Mouse (Mus musculus): ENCODE results near the gene Slc5a10.
A peak's percentile ranks its signal among the peaks of the same experiment; 100 is the strongest.

Gene Slc5a10

DNA sequence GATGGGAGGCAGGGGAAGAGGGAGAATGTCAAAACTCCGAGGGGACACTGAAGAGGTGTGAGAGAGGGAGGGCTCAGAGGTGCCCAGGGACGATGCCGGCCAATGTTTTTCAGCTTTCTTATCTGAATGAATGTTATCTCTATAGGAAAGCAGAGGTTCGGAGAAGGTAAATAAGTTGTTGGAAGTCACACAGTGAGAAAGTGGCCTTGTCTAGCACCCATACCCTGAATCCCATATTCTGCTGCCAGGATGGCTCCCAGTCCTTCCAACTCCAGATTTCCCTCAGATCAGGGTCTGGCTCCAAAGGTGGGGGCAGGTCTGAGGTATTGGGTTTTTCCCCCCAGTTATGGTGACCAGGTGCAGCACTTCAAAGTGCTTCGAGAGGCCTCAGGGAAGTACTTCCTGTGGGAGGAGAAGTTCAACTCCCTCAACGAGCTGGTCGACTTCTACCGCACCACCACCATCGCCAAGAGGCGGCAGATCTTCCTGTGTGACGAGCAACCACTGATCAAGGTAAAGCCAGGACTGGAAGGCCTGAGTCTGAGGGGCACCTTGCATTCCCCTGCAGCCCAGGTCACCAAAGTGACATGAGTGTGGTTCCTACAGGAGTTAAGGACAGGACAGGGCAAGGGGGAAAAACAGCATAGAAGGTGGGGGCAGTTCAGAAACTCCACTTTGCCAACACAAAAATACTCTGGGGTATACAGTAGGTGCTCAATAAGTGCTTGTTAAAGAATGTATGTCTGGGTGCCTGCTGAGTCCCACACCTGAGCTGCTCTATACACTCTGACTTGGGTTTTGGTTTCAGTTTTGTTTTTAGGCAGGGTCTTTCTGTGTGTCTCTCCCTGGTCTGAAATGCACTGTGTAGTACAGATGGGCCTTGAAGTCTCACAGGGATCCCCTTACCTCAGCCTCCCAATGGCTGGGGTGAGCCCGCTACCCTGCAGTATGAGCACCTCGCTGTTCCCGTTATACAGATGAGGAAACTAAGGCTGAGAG, 50.8 kb downstream of the Slc5a10 start:
- no peak for DNase-seq (ENCODE audit: low spot score in 2 of 2)

- DNase-seq (ENCODE audit: low spot score in 2 of 2) = no peak
Observed at GRCm38 (mm10) chr11:61667782-61668181, 52.8 kb downstream of the Slc5a10 start.

- no peak for DNase-seq (ENCODE audit: low spot score in 2 of 2)
Observed at GRCm38 (mm10) chr11:61667248-61667647, 53.4 kb downstream of the Slc5a10 start.

- peak in 1 of 2 experiments; percentile 26 for DNase-seq (ENCODE audit: low spot score in 2 of 2)
Observed at GRCm38 (mm10) chr11:61665991-61666799, 54.4 kb downstream of the Slc5a10 start.

GRCm38 (mm10) chr11:61665401-61665800, 55.2 kb downstream of the Slc5a10 start:
- no peak for DNase-seq (ENCODE audit: low spot score in 2 of 2)

DNA sequence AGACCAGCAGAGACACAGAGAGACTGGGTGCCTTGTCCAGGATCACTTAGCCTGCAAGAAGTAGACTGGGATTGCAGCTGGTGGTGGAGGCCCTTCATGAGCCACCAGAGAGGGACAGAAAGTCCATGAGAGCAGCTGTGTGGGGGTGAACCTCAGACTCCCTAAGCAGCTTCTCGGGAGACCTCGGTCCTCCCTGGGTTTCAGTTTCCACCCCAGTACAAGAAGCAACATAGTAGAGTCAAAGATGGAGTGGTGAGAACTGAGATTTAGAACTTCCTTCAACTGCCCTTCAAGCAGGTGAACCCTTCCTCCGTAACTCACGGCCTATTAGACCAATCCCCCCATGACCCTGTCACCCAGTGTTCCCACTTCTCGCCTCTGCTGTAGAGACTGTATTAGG, 58.4 kb downstream of the Slc5a10 start:
- DNase-seq (ENCODE audit: low spot score in 2 of 2) = no peak

- DNase-seq (ENCODE audit: low spot score in 2 of 2) = no peak
Observed at GRCm38 (mm10) chr11:61660806-61661392, 59.7 kb downstream of the Slc5a10 start.

GRCm38 (mm10) chr11:61660001-61660400, 60.6 kb downstream of the Slc5a10 start:
- DNase-seq (ENCODE audit: low spot score in 2 of 2) = no peak

GRCm38 (mm10) chr11:61659011-61659858, 61.4 kb downstream of the Slc5a10 start:
- no peak for DNase-seq (ENCODE audit: low spot score in 2 of 2)

DNA sequence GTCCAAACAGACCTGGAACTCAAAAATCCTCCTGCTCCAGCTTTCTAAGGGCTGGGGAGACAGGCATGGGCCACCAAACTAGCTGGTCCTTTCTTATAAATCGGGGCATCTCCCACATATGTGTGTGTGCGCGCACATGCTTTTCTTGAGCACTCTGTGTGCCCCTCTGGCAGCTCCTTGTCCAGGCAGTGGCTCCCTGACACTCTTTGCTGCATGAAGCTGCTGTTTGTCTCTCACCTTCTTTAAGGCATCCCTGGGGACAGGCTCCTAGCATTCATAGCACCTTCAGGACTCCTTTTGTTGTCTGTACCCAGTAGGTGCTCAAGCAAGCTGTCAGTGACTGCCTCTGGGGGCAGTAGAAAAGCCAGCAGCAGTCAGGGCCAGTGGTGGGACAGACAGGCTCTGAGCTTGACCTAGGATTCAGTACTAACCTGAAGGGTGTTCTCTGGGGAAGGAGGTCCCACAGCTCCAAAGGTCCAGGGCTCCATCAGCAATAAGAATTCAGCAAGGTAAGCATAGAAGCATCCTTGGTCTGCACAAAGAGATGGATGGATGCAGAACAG, 62.2 kb downstream of the Slc5a10 start:
- DNase-seq (ENCODE audit: low spot score in 2 of 2) = no peak

DNA sequence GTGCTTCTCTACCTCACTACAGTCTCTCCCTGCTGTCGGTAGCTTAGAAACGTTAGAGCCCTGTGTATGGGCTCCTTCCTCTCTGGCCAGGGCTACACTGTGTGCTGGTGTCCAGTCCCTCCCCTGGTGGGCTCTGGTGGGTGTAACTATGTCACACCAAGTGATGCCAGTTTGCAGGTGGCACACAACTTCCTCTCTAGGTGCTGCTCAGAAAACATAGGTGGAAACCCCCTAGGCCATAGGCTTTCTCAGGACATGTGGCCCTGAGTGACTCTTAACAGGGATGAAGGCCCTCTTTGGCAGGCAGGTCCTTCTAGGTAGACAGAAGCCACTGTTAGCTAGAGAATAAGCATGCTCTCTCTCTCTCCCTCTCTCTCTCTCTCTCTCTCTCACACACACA, 63.2 kb downstream of the Slc5a10 start:
- DNase-seq (ENCODE audit: low spot score in 2 of 2) = no peak

DNA sequence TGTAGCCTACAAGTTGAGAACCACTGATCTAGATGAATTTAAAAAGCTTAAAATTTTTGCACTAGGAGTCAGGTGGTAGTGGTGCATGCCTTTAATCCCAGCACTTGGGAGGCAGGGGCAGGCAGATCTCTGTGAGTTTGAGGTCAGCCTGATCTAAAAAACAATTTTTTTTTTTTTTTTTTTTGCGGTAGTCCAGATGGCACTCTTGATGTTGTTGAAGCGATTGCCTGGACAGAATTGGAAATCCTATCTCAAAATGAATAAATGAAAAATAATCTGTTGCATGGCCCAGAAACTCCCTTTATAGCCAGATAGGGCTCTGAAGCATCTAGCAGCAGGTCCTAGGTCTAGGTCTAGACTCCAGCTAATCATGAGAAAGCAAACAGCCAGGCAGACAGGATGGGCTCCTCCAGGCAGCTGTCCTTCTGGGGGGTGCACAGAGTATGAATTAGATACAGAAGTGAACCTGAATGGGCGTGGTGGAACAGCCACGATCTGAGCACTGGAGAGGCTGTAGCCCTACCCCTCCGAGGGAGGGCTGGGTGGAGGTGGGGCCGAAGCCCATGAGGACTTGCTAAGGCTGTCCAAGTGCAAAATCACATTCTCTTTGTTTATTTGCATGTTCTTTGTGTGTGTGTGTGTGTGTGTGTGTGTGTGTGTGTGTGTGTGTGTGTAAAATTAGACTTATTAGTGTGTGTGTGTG, 64.3 kb downstream of the Slc5a10 start:
- DNase-seq (ENCODE audit: low spot score in 2 of 2) = no peak

DNA sequence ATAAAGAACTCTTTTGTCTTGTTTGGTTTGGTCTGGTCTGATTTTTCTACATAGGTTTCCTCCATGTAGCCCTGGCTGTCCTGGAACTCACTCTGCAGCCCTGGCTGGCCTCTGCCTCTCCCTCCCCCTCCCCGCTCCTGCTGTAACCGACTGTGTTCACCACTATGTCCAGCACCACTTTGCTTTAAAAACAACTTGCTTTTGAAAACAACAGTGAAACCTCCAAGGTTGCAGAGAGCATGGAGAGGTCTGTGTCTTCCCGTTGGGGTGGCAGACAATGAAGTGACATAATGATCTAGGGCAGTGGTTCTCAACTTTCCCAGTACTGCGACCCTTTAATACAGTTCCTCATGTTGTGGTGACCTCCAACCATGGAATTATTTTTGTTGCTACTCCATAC, 65.0 kb downstream of the Slc5a10 start:
- no peak for DNase-seq (ENCODE audit: low spot score in 2 of 2)

DNA sequence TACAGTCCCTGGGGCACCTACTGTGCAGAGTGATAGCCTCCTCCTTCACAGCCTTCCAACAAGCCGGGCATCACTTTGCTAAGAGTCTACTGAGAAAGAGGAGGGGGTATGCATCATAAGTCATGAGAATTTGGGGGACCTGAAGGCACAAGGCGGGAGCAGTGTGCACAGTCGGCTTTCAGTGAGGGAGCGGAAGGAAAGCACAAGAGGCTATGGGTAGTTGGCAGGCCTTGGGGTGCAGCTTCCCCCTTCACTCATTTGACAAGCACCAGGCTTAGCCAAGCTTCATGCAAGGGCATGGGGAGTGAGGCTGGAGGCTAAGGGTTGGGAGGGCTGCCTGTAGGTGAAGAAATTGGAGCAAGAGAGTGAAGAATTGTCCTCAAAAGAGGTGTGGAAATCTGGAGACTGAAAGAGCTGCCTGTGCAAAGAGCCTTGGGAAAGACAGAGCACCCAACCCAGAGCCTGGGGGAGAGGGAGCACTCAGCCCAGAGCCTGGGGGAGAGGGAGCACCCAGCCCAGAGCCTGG, 65.8 kb downstream of the Slc5a10 start:
- no peak for DNase-seq (ENCODE audit: low spot score in 2 of 2)

DNA sequence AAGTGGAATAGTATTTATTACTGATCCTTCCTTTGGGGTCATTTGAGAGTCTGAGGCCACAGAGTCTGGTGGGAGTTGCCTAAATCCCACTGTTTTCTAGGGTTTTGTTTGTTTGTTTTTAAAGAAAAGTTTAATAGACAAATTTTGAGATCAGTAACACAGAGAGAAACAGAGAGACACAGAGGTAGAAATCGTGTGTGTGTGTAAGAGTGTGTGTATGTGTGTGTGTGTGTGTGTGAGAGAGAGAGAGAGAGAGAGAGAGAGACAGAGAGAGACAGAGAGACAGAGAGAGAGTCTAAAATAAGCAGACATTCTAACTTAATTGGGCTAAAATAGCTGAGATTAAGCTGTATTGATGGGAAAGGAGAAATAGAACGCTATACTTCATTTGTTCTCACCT, 67.1 kb downstream of the Slc5a10 start:
- no peak for DNase-seq (ENCODE audit: low spot score in 2 of 2)

DNA sequence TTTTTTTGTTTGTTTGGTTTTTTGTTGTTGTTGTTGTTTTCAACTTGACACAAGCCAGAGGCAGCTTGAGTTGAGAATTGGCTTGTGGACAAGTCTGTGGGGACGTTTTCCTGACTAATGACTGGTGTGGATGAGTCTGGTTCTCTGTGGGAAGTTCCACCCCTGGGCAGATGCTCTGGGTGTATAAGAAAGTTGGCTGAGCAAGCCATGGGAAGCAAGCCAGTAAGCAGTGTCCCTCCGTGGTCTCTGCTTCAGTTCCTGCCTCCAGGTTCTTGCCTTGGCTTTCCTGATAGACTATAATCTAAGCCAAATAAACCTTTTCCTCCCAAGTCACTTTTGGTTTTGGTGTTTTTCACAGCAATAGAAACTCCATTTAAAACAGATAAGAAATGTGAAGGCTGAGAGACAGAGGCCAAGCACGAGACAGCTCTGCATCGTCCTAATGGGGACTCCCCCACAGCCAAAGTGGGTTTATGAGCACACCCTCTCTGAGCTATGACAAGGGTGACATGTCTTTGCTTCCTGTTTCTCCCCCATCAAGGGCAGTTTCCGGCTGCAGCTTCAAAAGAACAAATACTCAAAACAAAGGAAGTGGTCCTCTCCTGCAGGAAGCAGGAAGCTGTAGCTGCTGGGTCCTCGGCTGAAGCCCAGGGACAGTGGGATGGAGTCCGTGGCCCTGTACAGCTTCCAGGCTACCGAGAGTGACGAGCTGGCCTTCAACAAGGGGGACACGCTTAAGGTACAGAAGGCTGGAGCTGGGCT, 67.8 kb downstream of the Slc5a10 start, which contains the start of gene Grap:
Gene Grap, plus strand, starts transcription at position 580 of the 762 bp plus-strand sequence.
- DNase-seq (ENCODE audit: low spot score in 2 of 2) = no peak

DNA sequence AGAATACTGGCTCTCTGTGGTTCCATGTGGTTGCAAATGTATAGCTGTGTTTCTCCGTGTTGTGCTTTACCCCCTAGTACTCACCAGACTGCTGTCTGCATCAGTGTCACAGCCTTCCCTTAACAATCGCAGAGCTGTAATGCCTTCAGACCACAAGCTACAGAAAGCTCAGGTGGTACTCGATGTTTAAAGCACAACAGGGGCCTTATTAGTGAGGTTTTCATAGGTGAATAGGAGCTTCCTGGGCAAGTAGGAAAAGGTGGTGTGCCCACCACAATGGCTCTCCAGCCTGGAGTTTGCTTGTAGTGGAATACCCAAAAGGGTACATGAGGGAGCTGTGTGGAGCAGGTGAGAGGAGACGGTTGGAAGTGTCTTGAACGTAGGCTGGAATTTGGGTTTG, 68.4 kb downstream of the Slc5a10 start:
- no peak for DNase-seq (ENCODE audit: low spot score in 2 of 2)

DNA sequence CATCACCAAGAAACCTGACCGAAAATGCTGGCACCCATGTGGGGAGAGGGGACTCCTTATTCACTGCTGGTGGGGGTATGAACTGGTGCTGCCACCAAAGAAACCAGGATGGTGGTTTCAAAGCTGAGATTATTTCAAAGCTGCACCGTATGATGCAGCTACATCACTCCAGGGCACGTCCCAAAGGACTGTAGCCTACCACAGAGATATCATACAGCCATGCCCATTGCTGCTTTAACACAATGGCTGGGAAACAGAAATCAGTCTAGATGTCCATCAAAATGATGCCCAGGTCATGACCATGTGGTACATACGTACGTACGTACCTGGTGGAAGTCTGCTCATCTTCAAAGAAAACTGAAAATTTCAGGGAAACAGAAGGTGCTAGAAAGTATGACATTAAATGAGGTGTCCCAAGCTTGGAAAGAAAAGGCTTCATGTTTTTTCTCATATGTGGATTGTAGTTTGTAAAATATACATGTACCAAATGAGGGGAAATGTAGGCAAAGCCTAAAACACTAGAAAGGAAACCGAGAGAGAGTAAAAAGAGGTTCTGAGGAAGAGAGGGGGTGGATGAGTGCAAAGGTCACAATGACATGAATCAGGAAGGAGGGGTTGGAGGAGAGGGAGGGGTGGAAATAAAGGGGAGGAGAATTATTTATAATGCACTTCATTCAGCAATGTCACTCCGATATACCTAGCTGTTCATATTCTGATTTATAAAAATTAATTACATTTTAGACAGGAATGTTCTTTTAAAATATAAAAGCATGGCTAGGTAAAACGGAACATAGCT, 70.0 kb downstream of the Slc5a10 start:
- DNase-seq (ENCODE audit: low spot score in 2 of 2) = no peak
